Mouse (Mus musculus): ENCODE results near the gene Cers5. TPM values are rescaled to one million over a fixed set of nuclear protein-coding genes. Genes with fewer than 3 reads are reported as not detected.

Cers5 gene
- total RNA-seq, 2 experiments from 2014 or later = 54.3 to 57.0 TPM

Other genes with a start within 250 kb of the Cers5 start
- 10 to 100 TPM; 23.2 to 26.8 TPM for gene Faim2, start 244.7 kb downstream of the Cers5 start, total RNA-seq (2021)
- gene Aqp2, start 193.8 kb downstream of the Cers5 start, total RNA-seq (2021) = 10 to 100 TPM in 1 of 2 experiments, 1 to 10 TPM in 1; 1.2 to 11.4 TPM
- 1 to 10 TPM; 2.5 to 3.4 TPM for gene Aqp5, start 182.1 kb downstream of the Cers5 start, total RNA-seq (2021)
- under 1 TPM in 1 of 2 experiments, not detected in 1; 0.81 TPM for gene Aqp6, start 171.5 kb downstream of the Cers5 start, total RNA-seq (2021)
- 10 to 100 TPM; 49.9 to 55.4 TPM for gene Racgap1, start 121.2 kb downstream of the Cers5 start, total RNA-seq (2021)
- 1 to 10 TPM; 1.4 to 1.5 TPM for gene Asic1, start 102.5 kb downstream of the Cers5 start, total RNA-seq (2021)
- gene Smarcd1, start 70.8 kb downstream of the Cers5 start, total RNA-seq (2021) = 100 to 1,000 TPM in 1 of 2 experiments, 10 to 100 TPM in 1; 94.9 to 103 TPM
- 10 to 100 TPM; 34.8 to 45.6 TPM for gene Gm17349, start 67.4 kb downstream of the Cers5 start, total RNA-seq (2021)
- 100 to 1,000 TPM; 259 to 304 TPM for gene Gpd1, start 55.4 kb downstream of the Cers5 start, total RNA-seq (2021)
- gene Cox14, start 47.3 kb downstream of the Cers5 start, total RNA-seq (2021) = 100 to 1,000 TPM; 171 to 192 TPM
- 10 to 100 TPM; 51.0 to 51.9 TPM for gene Lima1, start 102.6 kb upstream of the Cers5 start, total RNA-seq (2021)
- gene Fam186a, start 194.2 kb upstream of the Cers5 start, total RNA-seq (2021) = under 1 TPM; 0.14 TPM
- 10 to 100 TPM; 73.7 to 78.9 TPM for gene Larp4, start 197.2 kb upstream of the Cers5 start, total RNA-seq (2021)